Mouse (Mus musculus): ENCODE results near the gene Tmem266.

Tmem266 gene

GRCm38 (mm10) chr9:55450035-55450434 lies 123.3 kb downstream of the Tmem266 start:
- DNase-seq (ENCODE audit: low spot score in 2 of 2): no peak

- no peak for DNase-seq (ENCODE audit: low spot score in 2 of 2)
These were observed 124.7 kb downstream of the Tmem266 start for GRCm38 (mm10) chr9:55451426-55451825.

- DNase-seq (ENCODE audit: low spot score in 2 of 2): no peak
These were observed 126.2 kb downstream of the Tmem266 start for GRCm38 (mm10) chr9:55452906-55453305.

GRCm38 (mm10) chr9:55453366-55453765 lies 126.7 kb downstream of the Tmem266 start:
- DNase-seq (ENCODE audit: low spot score in 2 of 2): no peak

- no peak for DNase-seq (ENCODE audit: low spot score in 2 of 2)
These were observed 141.7 kb downstream of the Tmem266 start for GRCm38 (mm10) chr9:55468397-55468796.

GRCm38 (mm10) chr9:55476084-55476483 lies 149.4 kb downstream of the Tmem266 start:
- peak in 1 of 2 experiments; percentile 7 for DNase-seq (ENCODE audit: low spot score in 2 of 2)

- DNase-seq (ENCODE audit: low spot score in 2 of 2): no peak
These were observed 152.0 kb downstream of the Tmem266 start for GRCm38 (mm10) chr9:55478699-55479098.

GRCm38 (mm10) chr9:55482116-55482515 lies 155.4 kb downstream of the Tmem266 start:
- no peak for DNase-seq (ENCODE audit: low spot score in 2 of 2)
